Mouse (Mus musculus) liver, adult 10 weeks (tissue): ENCODE results near the gene Oosp1. TPM values are rescaled to one million over a fixed set of nuclear protein-coding genes. Genes with fewer than 3 reads are reported as not detected.

Experiments used
- polyA plus RNA-seq: library from polyadenylated mRNA; stranded (reverse); fragments of 350-450 nt; fragmentation: Illumina TruSeq; extraction: RNeasy Lipid Tissue Mini Kit (QIAGEN cat#74804); gene quantifications from one replicate; pipeline ENCODE4 v1.2.3, GENCODE M21; 2014; ENCODE audit warnings: low read depth, low replicate concordance

The Oosp1 gene
- polyA plus RNA-seq, result not detected

GRCm38 (mm10) chr19:11690839-11691238, at the start of gene Oosp1:
Oosp1 (minus strand) TSS chr19:11691150.

GRCm38 (mm10) chr19:11696755-11697154, 5.8 kb upstream of the Oosp1 start, which contains the start of gene Oosp3:
Oosp3 (plus strand) TSS chr19:11697055.

GRCm38 (mm10) chr19:11660459-11660858, 30.5 kb downstream of the Oosp1 start, which contains the start of gene Oosp2:
Oosp2 (minus strand) TSS chr19:11660559.

GRCm38 (mm10) chr19:11640732-11641131, 50.2 kb downstream of the Oosp1 start, which contains the start of gene Ms4a3:
Ms4a3 (minus strand) TSS chr19:11640851.

GRCm38 (mm10) chr19:11623551-11623950, 67.4 kb downstream of the Oosp1 start, which contains the start of gene Ms4a2:
Ms4a2 (minus strand) TSS chr19:11623719.

Other genes starting within 250 kb of the Oosp1 start
- 5.0 TPM for gene Ms4a4b, start 247.6 kb downstream of the Oosp1 start, polyA plus RNA-seq
- 6.4 TPM for gene Ms4a6c, start 221.8 kb downstream of the Oosp1 start, polyA plus RNA-seq
- 1.2 TPM for gene Gm8369, start 205.2 kb downstream of the Oosp1 start, polyA plus RNA-seq
- 3.3 TPM for gene Ms4a6b, start 174.6 kb downstream of the Oosp1 start, polyA plus RNA-seq
- gene Ms4a4d, start 154.3 kb downstream of the Oosp1 start, polyA plus RNA-seq, result 14.0 TPM
- 2.6 TPM for gene Ms4a6d, start 86.3 kb downstream of the Oosp1 start, polyA plus RNA-seq
- gene Ms4a2, start 67.4 kb downstream of the Oosp1 start, polyA plus RNA-seq, result not detected
- not detected for gene Ms4a3, start 50.3 kb downstream of the Oosp1 start, polyA plus RNA-seq
- not detected for gene Oosp2, start 30.6 kb downstream of the Oosp1 start, polyA plus RNA-seq
- not detected for gene Oosp3, start 5.9 kb upstream of the Oosp1 start, polyA plus RNA-seq
- gene Gif, start 56.4 kb upstream of the Oosp1 start, polyA plus RNA-seq, result not detected
- gene Mrpl16, start 79.2 kb upstream of the Oosp1 start, polyA plus RNA-seq, result 35.4 TPM
- 1.8 TPM for gene Stx3, start 128.3 kb upstream of the Oosp1 start, polyA plus RNA-seq
- gene Olfr1417, start 148.1 kb upstream of the Oosp1 start, polyA plus RNA-seq, result not detected
- not detected for gene Olfr1418, start 169.9 kb upstream of the Oosp1 start, polyA plus RNA-seq
- not detected for gene Olfr1419, start 184.0 kb upstream of the Oosp1 start, polyA plus RNA-seq
- gene Olfr1420, start 195.4 kb upstream of the Oosp1 start, polyA plus RNA-seq, result not detected
- gene Patl1, start 221.2 kb upstream of the Oosp1 start, polyA plus RNA-seq, result 16.1 TPM